Mouse (Mus musculus) MEL (cell line): ENCODE results near the gene Gtdc1. TPM values are rescaled to one million over a fixed set of nuclear protein-coding genes. Genes with fewer than 3 reads are reported as not detected.

Source experiments
- DNase-seq: peaks from one replicate; pipeline ENCODE4 v3.0.0; 2011; ENCODE audit warnings: low read depth, low spot score
- H3K27ac ChIP-seq: 2 replicates; pipeline ENCODE4 v1.5.1; 2012; ENCODE audit warnings: low read depth, mild to moderate bottlenecking, control low read depth, low read length, moderate library complexity; ENCODE audit not compliant: control insufficient read depth
- H3K27me3 ChIP-seq, 2 experiments: fragments of 150-350 bp in 1 of 2; sonication (generic) in 1 of 2; 2 replicates each; pipeline ENCODE4 v1.6.1; 2012; ENCODE audit warnings: low read length in 2 of 2, mild to moderate bottlenecking in 2 of 2, improper control_type of control experiment in 1 of 2, moderate library complexity in 1 of 2; ENCODE audit not compliant: insufficient read depth in 2 of 2, control insufficient read depth in 1 of 2
- H3K36me3 ChIP-seq, 2 experiments: 2 replicates each; pipeline ENCODE4 v1.6.1; 2012 to 2014; ENCODE audit warnings: low read length in 2 of 2, improper control_type of control experiment in 1 of 2, inconsistent platforms in 1 of 2, mild to moderate bottlenecking in 1 of 2; ENCODE audit not compliant: insufficient read depth in 2 of 2, control insufficient read depth in 1 of 2
- H3K4me1 ChIP-seq, 2 experiments: fragments of 150-350 bp in 1 of 2; sonication (generic) in 1 of 2; 2 replicates each; pipeline ENCODE4 v1.6.1; 2012; ENCODE audit warnings: low read length in 2 of 2, improper control_type of control experiment in 1 of 2, mild to moderate bottlenecking in 1 of 2; ENCODE audit not compliant: insufficient read depth in 2 of 2, control insufficient read depth in 1 of 2
- H3K4me3 ChIP-seq, 2 experiments: fragments of 150-350 bp in 1 of 2; sonication (generic) in 1 of 2; 2 replicates each; pipeline ENCODE4 v1.5.1; 2012; ENCODE audit warnings: low read depth in 2 of 2, low read length in 2 of 2, mild to moderate bottlenecking in 2 of 2, moderate library complexity in 2 of 2, control low read depth in 1 of 2, improper control_type of control experiment in 1 of 2; ENCODE audit not compliant: control insufficient read depth in 1 of 2, insufficient read depth in 1 of 2
- H3K79me2 ChIP-seq: 2 replicates; pipeline ENCODE4 v1.6.1; 2012; ENCODE audit warnings: mild to moderate bottlenecking, low read length, moderate library complexity; ENCODE audit not compliant: control insufficient read depth, poor library complexity, insufficient read depth
- H3K9ac ChIP-seq: 2 replicates; pipeline ENCODE4 v1.6.1; 2012; ENCODE audit warnings: low read depth, mild to moderate bottlenecking, control low read depth, low read length, moderate library complexity; ENCODE audit not compliant: control insufficient read depth, poor library complexity, severe bottlenecking
- H3K9me3 ChIP-seq: fragments of 150-350 bp; sonication (generic); replicated peaks from 2 replicates; pipeline ENCODE4 v1.6.1; 2012; ENCODE audit warnings: mild to moderate bottlenecking, low read length, improper control_type of control experiment, moderate library complexity; ENCODE audit not compliant: insufficient read depth
- CHD1 ChIP-seq: IDR thresholded peaks from 2 replicates; pipeline ENCODE4 v1.6.1; 2012; ENCODE audit warnings: low read depth, mild to moderate bottlenecking, inconsistent platforms, low read length, improper control_type of control experiment
- CTCF ChIP-seq, 3 experiments: IDR thresholded peaks in 2 of 3; conservative IDR thresholded peaks in 1 of 3; 2 replicates each; pipeline ENCODE4 v1.5.1; 2011 to 2012; ENCODE audit warnings: low read length in 3 of 3, low read depth in 2 of 3, mild to moderate bottlenecking in 2 of 3, improper control_type of control experiment in 1 of 3, inconsistent platforms in 1 of 3, mixed read lengths in 1 of 3, moderate library complexity in 1 of 3; ENCODE audit not compliant: control insufficient read depth in 1 of 3, insufficient read depth in 1 of 3, poor library complexity in 1 of 3, severe bottlenecking in 1 of 3
- E2F4 ChIP-seq: IDR thresholded peaks from 2 replicates; pipeline ENCODE4 v1.6.1; 2011; ENCODE audit warnings: low read depth, low read length, improper control_type of control experiment, borderline replicate concordance
- ELF1 ChIP-seq: IDR thresholded peaks from 2 replicates; pipeline ENCODE4 v1.6.1; 2014; ENCODE audit warnings: low read depth, mild to moderate bottlenecking, inconsistent platforms, low read length, improper control_type of control experiment, moderate library complexity
- EP300 ChIP-seq, 2 experiments: IDR thresholded peaks; 2 replicates each; pipeline ENCODE4 v1.6.1; 2011; ENCODE audit warnings: improper control_type of control experiment in 2 of 2, low read length in 2 of 2, low read depth in 1 of 2, mild to moderate bottlenecking in 1 of 2
- ETS1 ChIP-seq: IDR thresholded peaks from 2 replicates; pipeline ENCODE4 v1.6.1; 2012; ENCODE audit warnings: low read depth, mild to moderate bottlenecking, inconsistent platforms, low read length, improper control_type of control experiment, moderate library complexity
- GATA1 ChIP-seq: IDR thresholded peaks from 2 replicates; pipeline ENCODE4 v1.6.1; 2011; ENCODE audit warnings: low read depth, low read length, improper control_type of control experiment
- JUND ChIP-seq: IDR thresholded peaks from 2 replicates; pipeline ENCODE4 v1.6.1; 2011; ENCODE audit warnings: low read depth, mild to moderate bottlenecking, improper control_type of control experiment, low read length
- MAFK ChIP-seq: IDR thresholded peaks from 2 replicates; pipeline ENCODE4 v1.6.1; 2011; ENCODE audit warnings: low read depth, mild to moderate bottlenecking, low read length, improper control_type of control experiment, borderline replicate concordance
- MXI1 ChIP-seq: IDR thresholded peaks from 2 replicates; pipeline ENCODE4 v1.6.1; 2011; ENCODE audit warnings: mild to moderate bottlenecking, low read depth, low read length, improper control_type of control experiment
- RCOR1 ChIP-seq: IDR thresholded peaks from 2 replicates; pipeline ENCODE4 v1.6.1; 2012; ENCODE audit warnings: low read depth, mild to moderate bottlenecking, inconsistent platforms, low read length, improper control_type of control experiment
- SIN3A ChIP-seq: IDR thresholded peaks from 2 replicates; pipeline ENCODE4 v1.6.1; 2012; ENCODE audit warnings: low read length, improper control_type of control experiment, inconsistent platforms
- TBP ChIP-seq: IDR thresholded peaks from 2 replicates; pipeline ENCODE4 v1.8.0; 2011; ENCODE audit warnings: low read depth, low read length, improper control_type of control experiment
- UBTF ChIP-seq: IDR thresholded peaks from 2 replicates; pipeline ENCODE4 v1.6.1; 2012; ENCODE audit warnings: low read depth, mild to moderate bottlenecking, inconsistent platforms, low read length, improper control_type of control experiment, moderate library complexity, borderline replicate concordance; ENCODE audit not compliant: insufficient read depth
- USF2 ChIP-seq, 2 experiments: IDR thresholded peaks; 2 replicates each; pipeline ENCODE4 v1.6.1; 2011 to 2012; ENCODE audit warnings: improper control_type of control experiment in 2 of 2, low read length in 2 of 2, borderline replicate concordance in 1 of 2, inconsistent platforms in 1 of 2, low read depth in 1 of 2, mild to moderate bottlenecking in 1 of 2; ENCODE audit not compliant: insufficient read depth in 1 of 2
- polyA plus RNA-seq, 2 experiments: library from polyadenylated mRNA; stranded (reverse) in 1 of 2; unstranded in 1 of 2; fragments of >175 nt in 1 of 2; fragments of >200 nt in 1 of 2; gene quantifications; 2 replicates each; pipeline versions ENCODE4 v1.2.1 to v1.2.4; 2012; ENCODE audit warnings: low replicate concordance in 2 of 2, low read depth in 1 of 2; ENCODE audit not compliant: insufficient read length in 2 of 2, insufficient read depth in 1 of 2, missing spikeins in 1 of 2
- total RNA-seq: library from RNA; depleted of rRNA; stranded (reverse); fragments of 300-350 nt; gene quantifications from 2 replicates; pipeline ENCODE4 v1.2.3, GENCODE M21; 2012

The Gtdc1 gene
- total and polyA plus RNA-seq, 3 experiments, result 7.2 to 14.3 TPM; not detected in 1

GRCm38 (mm10) chr2:44571156-44571555, 356.3 kb downstream of the Gtdc1 start:
- TF ChIP-seq USF2 (IDR thresholded peaks at IDR 0.05; ENCODE audit: borderline replicate concordance in 1 of 2, insufficient read depth in 1 of 2, low read depth in 1 of 2, low read length in 2 of 2), result no peak
- TF ChIP-seq GATA1, result no peak
- TF ChIP-seq, all 39 proteins: peak for 0
- Histone ChIP-seq H3K27ac (no peak overlapping the region), H3K4me3 (no peak overlapping the region), H3K4me1 (no peaks in the 10 kb centered on the region), H3K79me2 (no peaks in the 10 kb centered on the region), H3K36me3 (no peaks in the 10 kb centered on the region; a peak in 1 of 4 replicates), H3K9me3 (no peaks in the 10 kb centered on the region), H3K9ac (no peak overlapping the region), H3K27me3 (no peaks in the 10 kb centered on the region)
- no peak for DNase-seq

- Histone ChIP-seq H3K36me3 (no peaks in the 10 kb centered on the region; a peak in 1 of 4 replicates), H3K9ac (no peak overlapping the region), H3K9me3 (no peaks in the 10 kb centered on the region), H3K27ac (no peak overlapping the region), H3K4me3 (no peak overlapping the region)
- TF ChIP-seq UBTF, result no peak
- TF ChIP-seq MAFK, result peak; percentile 56; the same call in 1 of the 2 replicates
- TF ChIP-seq SIN3A, result no peak
- TF ChIP-seq, all 39 proteins: peak for 1
- peak; percentile 21 for DNase-seq
- Histone ChIP-seq H3K4me1 (no peaks in the 10 kb centered on the region), H3K27me3 (no peaks in the 10 kb centered on the region), H3K79me2 (no peaks in the 10 kb centered on the region)
Measured at GRCm38 (mm10) chr2:44569140-44569952, 358.1 kb downstream of the Gtdc1 start.

GRCm38 (mm10) chr2:44564776-44565692, 362.4 kb downstream of the Gtdc1 start:
- no peaks in the 10 kb centered on the region for H3K9me3 ChIP-seq
- DNase-seq, result no peak
- no peak overlapping the region for H3K27ac ChIP-seq
- no peaks in the 10 kb centered on the region for H3K4me1 ChIP-seq
- H3K27me3 ChIP-seq, result no peaks in the 10 kb centered on the region
- no peaks in the 10 kb centered on the region; a peak in 1 of 4 replicates for H3K36me3 ChIP-seq
- no peaks in the 10 kb centered on the region for H3K79me2 ChIP-seq
- no peak overlapping the region for H3K9ac ChIP-seq
- TF ChIP-seq GATA1, result no peak
- no peak for TF ChIP-seq MXI1
- TF ChIP-seq EP300 (IDR thresholded peaks at IDR 0.05; ENCODE audit: low read depth in 1 of 2, low read length in 2 of 2), result no peak
- TF ChIP-seq JUND, result no peak
- TF ChIP-seq RCOR1, result no peak
- no peak for TF ChIP-seq CTCF (IDR thresholded peaks at IDR 0.05 in 2 of 3, conservative IDR thresholded peaks at IDR 0.05 in 1 of 3; ENCODE audit: control insufficient read depth in 1 of 3, insufficient read depth in 1 of 3, low read depth in 2 of 3, low read length in 3 of 3, poor library complexity in 1 of 3, severe bottlenecking in 1 of 3)
- TF ChIP-seq ELF1, result no peak
- TF ChIP-seq CHD1, result no peak
- no peak for TF ChIP-seq E2F4
- TF ChIP-seq ETS1, result no peak
- no peak for TF ChIP-seq TBP
- TF ChIP-seq, all 39 proteins: peak for 0
- H3K4me3 ChIP-seq, result no peak overlapping the region
